Mouse (Mus musculus) adipocyte (in vitro differentiated cells): Measurements from ENCODE around the gene Nhlrc4.

Source experiments
- DNase-seq: peaks from one replicate; pipeline ENCODE4 v3.0.0-alpha.2; 2016; ENCODE audit warnings: low spot score

Nhlrc4 gene

DNA sequence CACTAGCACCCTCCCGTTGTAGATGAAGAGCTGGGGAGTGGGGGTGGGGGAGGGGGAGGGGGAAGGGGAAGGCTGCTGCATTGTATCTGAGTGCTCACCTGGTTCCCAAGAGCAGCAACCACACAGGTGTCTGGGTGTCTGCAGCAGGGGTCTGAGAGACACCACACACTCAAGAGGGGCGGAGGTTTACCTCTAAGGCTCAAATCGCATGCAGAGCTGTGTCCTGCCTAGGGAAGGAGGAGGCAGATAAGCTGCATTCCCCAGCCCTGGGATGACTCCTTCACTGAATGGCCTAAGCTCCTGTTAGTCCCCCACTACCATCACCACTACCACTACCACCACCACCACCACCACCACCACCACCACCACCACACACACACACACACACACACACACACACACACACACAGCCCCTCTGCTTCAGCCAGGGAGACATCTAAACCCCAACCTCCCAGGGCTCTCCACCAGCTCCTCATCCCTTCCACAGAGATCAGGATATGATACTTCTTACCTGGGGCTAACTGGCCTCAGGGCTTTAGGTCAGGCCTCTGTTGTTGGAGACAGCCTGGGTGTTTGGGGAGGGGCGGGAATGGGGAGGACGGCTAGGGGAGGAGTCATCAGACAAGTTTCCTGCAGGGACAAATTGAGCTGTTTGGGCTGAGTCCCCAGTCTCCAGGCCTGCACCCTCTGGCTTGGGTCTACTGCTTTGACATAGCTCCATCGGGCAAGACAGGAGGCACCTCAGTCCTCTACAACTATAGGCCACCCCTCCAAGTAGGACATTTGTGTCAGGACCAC is at the start of gene Nhlrc4, which contains the start of gene Pigq:
Gene Nhlrc4, minus strand, starts transcription at position 596 of the 798 bp plus-strand sequence.
Gene Pigq, minus strand, starts transcription at position 571 of the 798 bp plus-strand sequence.
- DNase-seq = no peak

DNA sequence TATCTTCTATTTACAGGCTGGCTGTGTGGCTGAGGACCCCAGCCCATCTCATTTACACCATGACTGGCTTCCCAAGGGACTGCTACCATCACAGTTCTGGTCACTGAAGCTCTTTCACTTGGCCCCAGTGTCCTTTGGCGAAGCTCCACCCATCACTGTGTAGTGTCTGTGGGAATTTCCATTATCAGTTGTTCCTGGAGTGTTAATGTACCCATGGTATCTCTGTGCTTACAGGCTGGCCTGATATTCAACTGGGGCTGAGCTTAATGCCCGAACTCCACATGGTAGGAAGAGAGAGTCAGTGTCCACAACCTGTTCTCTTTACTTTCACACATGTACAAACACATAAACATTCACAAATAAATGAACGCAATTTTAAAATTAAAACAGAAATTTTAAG is 48.7 kb upstream of the Nhlrc4 start:
- no peak for DNase-seq

DNA sequence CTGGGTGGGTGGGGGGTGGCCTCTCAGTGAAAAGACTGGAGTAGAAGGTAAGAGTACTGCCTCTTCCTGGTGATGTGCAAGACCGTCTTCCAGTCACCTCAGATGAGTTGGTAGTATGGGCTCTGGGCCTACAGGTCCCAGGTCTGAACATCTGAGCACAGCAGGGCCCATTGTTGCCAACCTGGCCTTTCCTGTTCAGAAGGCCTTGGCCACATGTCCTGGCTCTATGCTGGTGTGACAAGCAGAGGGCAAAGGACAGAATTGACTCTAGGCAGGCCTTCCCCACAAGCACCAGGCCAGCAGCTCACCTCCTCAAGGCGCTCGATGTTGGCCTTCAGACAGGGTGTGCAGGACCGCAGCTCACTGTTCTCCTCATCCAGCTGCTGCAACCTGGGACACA is 47.5 kb upstream of the Nhlrc4 start:
- DNase-seq = no peak

DNA sequence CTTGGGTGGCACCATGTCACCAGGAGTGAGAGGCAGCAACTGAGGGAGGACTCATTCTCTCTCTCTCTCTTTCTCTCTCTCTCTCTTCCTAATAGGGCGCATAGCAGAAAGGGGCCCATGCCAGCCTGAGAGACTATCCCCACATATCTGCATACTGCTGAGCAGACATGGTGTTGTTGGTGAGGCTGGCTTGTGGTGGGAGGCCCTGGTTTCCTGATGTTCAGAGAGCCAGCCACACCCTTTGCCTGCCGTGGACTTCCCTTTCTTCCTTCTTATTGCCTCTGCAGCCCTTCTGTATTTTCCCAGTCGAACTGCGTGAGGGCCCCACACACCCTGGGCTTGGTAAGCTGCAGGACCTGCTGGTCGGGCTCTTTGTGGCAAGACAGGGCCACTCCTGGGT is 45.6 kb upstream of the Nhlrc4 start:
- DNase-seq = no peak

GRCm38 (mm10) chr17:25985306-25986294 is 40.8 kb upstream of the Nhlrc4 start, which contains the start of gene Capn15:
Capn15 (minus strand) TSS chr17:25985796.
- DNase-seq = peak; percentile 96

GRCm38 (mm10) chr17:25984556-25985305 is 40.0 kb upstream of the Nhlrc4 start:
- no peak for DNase-seq

DNA sequence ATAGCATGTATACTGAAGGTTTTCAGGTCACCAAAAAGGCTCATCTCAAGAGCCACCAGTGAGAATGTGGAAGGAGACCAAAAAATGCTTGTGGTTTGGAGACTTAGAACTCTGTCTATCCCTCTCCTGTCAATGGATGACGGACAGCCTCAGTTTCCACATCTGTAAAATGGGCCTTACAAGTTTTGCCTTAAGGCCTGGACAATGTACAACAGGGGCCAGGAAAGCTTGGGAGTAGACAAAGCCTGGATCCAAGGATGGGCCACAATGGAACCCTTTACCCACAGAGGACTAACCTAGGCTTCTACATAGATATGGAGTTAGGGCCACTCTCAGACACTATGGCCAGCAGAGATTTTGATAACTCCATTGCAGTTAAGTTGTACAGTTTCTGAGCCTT is 39.3 kb upstream of the Nhlrc4 start:
- DNase-seq = no peak

- DNase-seq = no peak
These were observed 38.2 kb upstream of the Nhlrc4 start for GRCm38 (mm10) chr17:25982913-25983312.

DNA sequence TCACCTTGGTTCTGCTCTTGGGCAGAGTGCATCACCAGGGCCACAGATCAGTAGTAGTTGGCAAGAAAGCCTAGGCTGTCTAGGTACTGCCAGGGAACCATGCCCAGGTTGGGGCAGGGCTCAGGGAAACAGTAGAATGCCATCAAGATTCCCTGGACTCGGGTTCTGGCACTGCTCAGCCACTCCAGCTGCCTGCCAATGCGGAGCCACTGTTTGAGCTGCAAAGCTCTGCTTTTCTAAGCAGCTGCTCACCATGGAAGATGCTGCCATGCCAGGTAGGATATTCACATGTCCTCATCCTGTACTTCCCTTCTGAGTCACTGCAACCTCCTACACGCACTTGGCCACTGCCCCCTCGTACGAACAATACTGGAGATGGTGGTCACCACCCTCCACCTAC is 36.1 kb upstream of the Nhlrc4 start:
- DNase-seq = no peak

DNA sequence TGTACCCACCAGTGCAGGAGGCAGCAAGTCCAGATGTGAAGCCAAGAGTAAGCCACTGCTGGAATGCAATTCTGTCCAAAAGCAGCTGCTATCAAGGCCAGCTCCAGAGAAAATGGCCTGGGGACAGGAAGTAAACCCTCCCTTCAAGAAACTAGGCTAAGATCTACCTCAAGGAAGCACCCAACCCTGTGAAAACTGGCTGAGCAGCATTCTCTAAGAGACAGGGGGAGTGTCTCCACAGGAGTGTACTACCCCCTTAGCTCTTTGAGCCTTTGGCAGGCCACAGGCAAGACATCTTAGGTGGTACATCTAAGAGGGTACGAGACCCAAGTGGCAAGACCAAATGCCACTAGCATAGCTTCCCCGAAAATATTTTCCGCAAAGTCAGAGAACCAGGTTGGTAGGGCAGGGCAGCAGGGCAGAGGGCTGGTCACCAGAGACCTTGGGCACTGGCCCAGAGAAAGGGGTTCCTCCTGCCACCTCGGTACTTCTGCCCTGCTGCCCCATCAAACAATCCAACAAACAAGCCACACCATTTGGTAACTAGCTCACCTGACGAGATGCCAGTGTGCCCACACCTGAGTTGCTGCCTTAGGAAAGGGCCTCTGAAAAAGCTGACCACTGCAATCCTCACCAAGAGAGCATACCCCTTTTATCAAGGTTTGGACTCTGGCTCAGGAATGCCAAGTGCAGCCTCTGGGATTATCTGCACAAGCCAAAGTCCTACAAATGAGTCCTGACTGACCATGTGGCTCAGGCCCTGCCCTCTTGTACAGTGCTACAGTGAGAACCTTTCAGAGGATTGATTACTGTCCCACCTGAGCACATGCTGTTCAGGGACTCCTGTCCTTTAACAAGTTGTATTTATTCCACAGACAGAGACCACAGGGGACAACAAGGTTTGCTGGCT is 35.3 kb upstream of the Nhlrc4 start:
- no peak for DNase-seq

DNA sequence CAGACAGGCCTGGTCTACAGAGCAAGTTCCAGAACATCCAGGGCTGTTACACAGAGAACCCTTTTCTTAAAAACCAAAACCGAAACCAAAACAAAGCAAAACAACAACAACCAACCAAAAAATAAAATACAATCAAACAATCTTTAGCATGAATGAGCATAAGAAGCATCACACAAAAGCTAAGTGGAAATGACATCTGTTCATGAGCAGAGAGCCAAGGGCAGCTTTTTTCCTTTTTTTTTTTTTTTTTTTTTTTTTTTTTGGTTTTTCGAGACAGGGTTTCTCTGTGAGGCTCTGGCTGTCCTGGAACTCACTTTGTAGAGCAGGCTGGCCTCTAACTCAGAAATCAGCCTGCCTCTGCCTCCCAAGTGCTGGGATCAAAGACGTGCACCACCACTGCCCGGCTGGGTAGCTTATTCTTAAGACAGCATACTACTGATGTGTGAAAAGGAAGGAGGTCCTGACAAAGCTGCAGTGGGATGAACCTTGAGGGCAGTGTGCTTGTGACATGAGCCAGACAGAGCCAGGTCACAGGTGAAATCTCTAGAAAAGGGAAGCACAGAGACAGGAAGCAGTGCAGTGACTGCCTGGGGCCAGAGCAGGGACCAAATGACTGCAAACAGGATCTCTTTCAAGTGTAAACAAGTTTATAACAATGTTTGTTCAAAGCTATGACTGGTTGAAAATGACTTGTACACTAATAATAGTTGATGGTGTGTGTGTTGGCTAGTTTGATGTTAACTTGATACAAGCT is 26.4 kb upstream of the Nhlrc4 start:
- no peak for DNase-seq

DNA sequence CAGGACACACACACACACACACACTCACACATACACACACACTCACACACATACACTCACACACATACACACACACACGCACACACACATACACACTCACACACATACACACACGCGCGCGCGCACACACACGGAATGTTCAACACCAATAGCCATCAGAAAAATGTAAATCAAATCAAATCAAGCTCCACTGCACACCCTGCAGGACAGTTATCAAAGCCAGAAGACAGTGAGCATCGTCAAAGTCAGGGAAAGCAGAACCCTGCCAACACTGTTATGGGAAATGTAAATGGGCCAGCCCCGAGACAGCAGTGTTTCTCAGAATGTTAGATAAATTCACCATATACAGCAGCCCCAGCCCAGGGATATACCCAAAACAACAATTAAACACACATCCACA is 25.7 kb upstream of the Nhlrc4 start:
- no peak for DNase-seq

- no peak for DNase-seq
These were observed 23.4 kb upstream of the Nhlrc4 start for GRCm38 (mm10) chr17:25968176-25968575.

GRCm38 (mm10) chr17:25967652-25968051 is 22.9 kb upstream of the Nhlrc4 start:
- peak; percentile 59 for DNase-seq

- DNase-seq = no peak
These were observed 19.5 kb upstream of the Nhlrc4 start for GRCm38 (mm10) chr17:25964271-25964670.

GRCm38 (mm10) chr17:25962413-25962905 is 17.7 kb upstream of the Nhlrc4 start:
- no peak for DNase-seq

GRCm38 (mm10) chr17:25961566-25961965 is 16.8 kb upstream of the Nhlrc4 start:
- DNase-seq = no peak

DNA sequence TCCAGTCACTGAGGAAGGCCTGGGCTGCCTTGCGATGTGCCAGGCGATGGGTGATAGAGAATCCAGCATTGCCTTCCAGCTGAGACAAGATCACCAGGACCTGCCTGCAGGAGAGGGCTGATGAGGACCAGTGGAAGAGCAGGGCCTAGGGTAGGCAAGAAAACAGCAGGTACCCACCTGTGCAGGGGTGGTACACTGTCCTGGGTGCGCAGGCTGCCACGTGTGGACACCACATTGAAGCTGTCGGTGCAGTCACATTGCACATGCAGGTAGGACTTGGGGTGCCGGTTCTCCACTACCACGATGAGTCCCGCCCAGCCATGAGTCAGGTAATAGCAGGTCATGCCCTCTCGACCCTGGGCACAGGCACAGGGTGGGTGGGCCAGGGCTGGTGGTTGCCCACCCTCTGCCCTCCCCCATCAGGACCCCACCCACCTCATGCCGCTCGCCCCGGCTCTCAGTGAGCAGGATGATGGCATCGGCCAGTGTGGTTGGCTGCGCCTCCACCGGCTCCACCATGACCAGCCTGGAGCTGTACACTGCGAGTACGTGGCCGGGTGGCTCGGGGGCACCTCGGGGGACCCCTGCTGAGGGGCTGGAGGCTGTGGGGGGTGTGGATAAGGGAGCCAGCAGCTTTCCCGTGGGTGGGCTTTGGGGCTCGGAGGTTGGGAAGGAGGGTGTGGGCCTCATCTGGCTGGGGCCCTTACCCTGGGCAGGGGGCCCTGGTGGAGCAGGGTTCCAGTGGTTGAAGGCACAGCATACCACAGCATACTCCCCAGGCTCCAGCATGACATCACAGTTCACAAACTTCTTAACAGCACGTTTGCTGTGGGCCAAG is 15.1 kb upstream of the Nhlrc4 start:
- DNase-seq = no peak
